Mouse (Mus musculus) macrophage (primary cell): ENCODE results near the gene Ucma. TPM values are rescaled to one million over a fixed set of nuclear protein-coding genes. Genes with fewer than 3 reads are reported as not detected.

ENCODE experiments used
- H3K27ac ChIP-seq: fragments of 350-480 bp; formaldehyde crosslinking; 2 replicates; pipeline ENCODE4 v1.9.0; 2021
- H3K36me3 ChIP-seq: fragments of 350-480 bp; formaldehyde crosslinking; 2 replicates; pipeline ENCODE4 v1.9.0; 2021; ENCODE audit errors: inconsistent target
- H3K4me3 ChIP-seq: fragments of 350-480 bp; formaldehyde crosslinking; 2 replicates; pipeline ENCODE4 v1.9.0; 2021; ENCODE audit errors: inconsistent target
- H3K79me2 ChIP-seq: fragments of 350-480 bp; formaldehyde crosslinking; 2 replicates; pipeline ENCODE4 v1.9.0; 2021; ENCODE audit errors: inconsistent target
- WGBS: methylation state at CpG from one replicate; pipeline ENCODE4 v1.1.7; 2026; ENCODE audit warnings: inconsistent platforms; ENCODE audit not compliant: missing documents; 5-methylcytosine and 5-hydroxymethylcytosine counted together
- polyA plus RNA-seq: library from polyadenylated mRNA; stranded (reverse); fragments of 250-400 nt; gene quantifications from 3 replicates; pipeline ENCODE4 v1.2.4, GENCODE M21; 2018; ENCODE audit warnings: inconsistent platforms

Gene Ucma
- polyA plus RNA-seq, 1 experiment from 2014 or later = not detected

DNA sequence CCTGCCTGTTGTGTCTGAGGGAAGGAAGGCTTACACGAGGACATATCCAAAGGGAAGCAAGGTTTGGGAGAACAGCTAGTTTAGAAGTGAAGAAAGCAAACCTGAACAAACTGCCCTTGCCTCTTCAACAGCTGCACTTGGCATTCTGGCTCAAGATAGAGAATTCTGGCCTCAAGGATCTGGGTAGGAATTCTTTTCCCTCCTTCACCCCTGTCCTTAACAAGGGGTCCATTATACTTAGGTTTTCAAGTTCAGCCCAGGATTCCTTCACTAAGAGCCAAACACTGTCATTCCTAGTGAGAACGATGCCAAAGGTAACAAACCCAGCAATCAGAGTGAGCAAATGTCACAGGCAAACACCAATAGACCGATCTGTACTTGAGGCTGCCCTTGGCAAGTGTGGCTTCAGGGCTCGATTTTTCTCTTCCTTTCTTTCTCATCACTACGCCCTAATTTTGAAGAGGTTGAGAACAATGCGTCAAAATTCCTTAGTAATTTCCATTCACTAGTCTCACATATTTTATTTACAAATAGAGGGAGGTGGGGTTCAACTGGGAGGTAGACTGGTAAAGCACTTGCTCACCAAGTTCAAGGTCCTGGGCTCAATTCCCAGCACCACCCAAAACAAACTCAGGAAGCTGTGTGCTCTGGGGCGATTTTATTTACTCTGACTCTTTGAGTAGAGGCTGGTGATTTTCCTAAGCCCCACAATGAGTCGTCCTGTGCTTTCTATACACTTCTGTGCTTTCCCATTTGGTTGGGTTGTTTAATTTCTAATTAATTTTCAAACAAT is 11.7 kb downstream of the Ucma start:
- WGBS = 92% methylated on average over 8 of the region's 8 CpGs
- Histone ChIP-seq H3K79me2 (no peaks in the 10 kb centered on the region), H3K27ac (no peak overlapping the region), H3K36me3 (peaks cover 2% of the 10 kb centered on the region; the same call in 1 of the 2 replicates), H3K4me3 (no peak overlapping the region)

DNA sequence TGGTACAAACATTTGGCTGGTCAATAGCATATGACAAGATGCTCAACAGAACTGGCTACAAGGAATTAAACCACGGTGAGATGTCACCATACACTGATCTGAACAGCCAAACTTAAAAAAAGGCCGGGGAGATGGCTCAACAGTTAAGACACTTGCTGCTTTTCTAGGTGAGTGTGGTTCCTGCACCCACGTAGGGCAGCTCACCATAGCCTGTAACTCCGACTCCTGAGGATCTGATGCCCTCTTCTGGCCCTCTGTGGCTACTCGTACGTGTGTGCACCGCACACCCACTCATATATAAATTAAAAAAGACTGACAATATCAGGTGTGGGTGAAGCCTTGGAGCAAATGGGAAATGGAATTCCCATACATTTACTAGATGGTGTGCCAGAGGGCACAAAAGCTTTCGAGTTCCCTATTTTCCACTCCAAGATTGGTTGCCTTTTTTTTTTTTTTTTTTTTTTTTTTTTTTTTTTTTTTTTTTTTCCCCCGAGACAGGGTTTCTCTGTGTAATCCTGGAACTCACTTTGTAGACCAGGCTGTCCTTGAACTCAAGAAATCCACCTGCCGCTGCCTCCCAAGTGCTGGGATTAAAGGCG is 13.0 kb downstream of the Ucma start:
- Histone ChIP-seq H3K4me3 (no peak overlapping the region), H3K27ac (no peak overlapping the region), H3K36me3 (peaks cover 3% of the 10 kb centered on the region; the same call in 1 of the 2 replicates), H3K79me2 (no peaks in the 10 kb centered on the region)
- WGBS = 84% methylated on average over 11 of the region's 11 CpGs

DNA sequence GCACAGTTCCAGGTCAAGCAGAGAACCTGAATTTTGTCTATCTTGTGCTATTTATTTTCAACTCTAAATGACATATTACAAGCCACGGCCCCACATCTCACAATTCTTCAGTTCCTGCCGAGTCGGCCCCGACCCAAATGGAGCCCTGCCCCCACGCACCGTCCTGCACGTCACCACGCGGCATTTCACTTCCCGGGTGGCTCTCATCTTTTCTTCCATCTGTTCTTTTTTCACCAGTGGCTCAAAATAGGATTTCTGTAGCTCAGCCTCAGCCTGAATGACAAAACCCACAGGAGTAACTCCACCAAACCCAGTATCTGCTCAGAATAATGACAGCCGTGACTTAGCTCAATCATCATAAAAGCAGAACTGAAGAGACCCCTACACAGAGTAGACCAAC is 17.7 kb downstream of the Ucma start:
- H3K79me2 ChIP-seq = no peaks in the 10 kb centered on the region
- H3K4me3 ChIP-seq = no peak overlapping the region
- H3K27ac ChIP-seq = no peak overlapping the region
- H3K36me3 ChIP-seq = peaks cover 14% of the 10 kb centered on the region; the same call in 1 of the 2 replicates
- 96% methylated on average over 11 of the region's 11 CpGs for WGBS

DNA sequence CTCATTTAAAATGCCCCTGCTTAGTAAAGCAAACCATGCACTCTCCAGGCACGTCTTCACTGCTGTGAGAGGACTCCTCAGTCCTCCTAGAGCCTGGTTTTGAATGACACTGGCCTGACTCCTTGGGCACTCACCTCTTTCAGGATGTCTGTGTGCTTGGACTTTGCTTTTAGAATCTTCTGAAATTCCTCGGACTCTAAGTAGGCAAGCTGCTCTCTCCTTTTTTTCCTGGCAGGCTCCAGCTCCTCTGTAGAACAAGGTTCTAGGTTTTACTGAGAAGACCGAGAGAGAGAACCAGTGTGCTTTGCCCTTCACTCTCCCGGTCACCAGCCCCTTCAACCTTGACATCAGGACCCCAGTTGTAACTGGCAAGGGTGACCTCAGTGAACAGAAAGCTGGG is 18.5 kb downstream of the Ucma start:
- Histone ChIP-seq H3K36me3 (peaks cover 14% of the 10 kb centered on the region; the same call in 1 of the 2 replicates), H3K79me2 (no peaks in the 10 kb centered on the region)
- WGBS = 96% methylated on average over 4 of the region's 4 CpGs

DNA sequence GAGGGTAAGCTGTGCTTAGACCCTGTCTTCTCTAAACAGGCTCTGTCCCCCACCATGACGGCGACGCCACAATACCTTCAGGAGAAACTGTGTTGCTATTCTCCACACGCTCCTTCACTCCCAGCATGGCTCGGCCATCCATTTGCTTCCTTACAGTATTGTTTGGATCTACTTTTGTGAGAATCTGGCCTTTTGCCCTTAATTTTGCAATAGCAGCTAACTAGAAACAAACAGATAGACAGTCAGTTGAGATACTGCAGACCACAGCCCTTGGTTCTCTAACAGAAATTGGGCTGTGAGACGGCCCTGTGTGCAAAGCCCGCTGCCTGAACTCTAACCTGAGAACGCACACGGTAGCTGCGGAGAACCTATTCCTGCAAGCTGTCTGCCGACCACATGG is 19.7 kb downstream of the Ucma start:
- Histone ChIP-seq H3K4me3 (no peak overlapping the region), H3K36me3 (peaks cover 20% of the 10 kb centered on the region; the same call in 1 of the 2 replicates), H3K79me2 (no peaks in the 10 kb centered on the region), H3K27ac (no peak overlapping the region)
- 95% methylated on average over 11 of the region's 11 CpGs for WGBS

More for the DNA sequence above, 18.5 kb downstream of the Ucma start:
- Histone ChIP-seq H3K27ac (no peak overlapping the region), H3K4me3 (no peak overlapping the region)

DNA sequence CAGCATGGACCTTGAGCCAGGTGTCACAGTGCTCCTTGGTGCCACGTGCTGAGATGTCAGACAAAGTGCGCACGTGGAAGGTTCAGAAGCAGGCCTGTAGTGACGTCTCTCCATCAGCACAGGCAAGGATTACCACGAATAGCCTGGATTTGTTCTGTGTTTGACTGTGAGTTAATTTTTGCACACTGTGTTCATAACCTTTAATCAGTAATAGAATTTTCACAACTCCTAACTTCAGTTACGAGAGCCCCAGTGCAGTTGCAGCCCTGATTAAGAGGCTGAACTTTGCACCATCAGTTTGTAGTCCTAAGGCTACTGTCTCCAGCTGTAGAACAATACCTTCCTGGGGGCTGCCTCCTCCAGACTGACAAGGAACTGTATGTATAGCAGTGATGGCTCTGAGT is 20.5 kb downstream of the Ucma start:
- 95% methylated on average over 6 of the region's 6 CpGs for WGBS
- peaks cover 25% of the 10 kb centered on the region; the same call in 1 of the 2 replicates for H3K36me3 ChIP-seq
- H3K27ac ChIP-seq = no peak overlapping the region

DNA sequence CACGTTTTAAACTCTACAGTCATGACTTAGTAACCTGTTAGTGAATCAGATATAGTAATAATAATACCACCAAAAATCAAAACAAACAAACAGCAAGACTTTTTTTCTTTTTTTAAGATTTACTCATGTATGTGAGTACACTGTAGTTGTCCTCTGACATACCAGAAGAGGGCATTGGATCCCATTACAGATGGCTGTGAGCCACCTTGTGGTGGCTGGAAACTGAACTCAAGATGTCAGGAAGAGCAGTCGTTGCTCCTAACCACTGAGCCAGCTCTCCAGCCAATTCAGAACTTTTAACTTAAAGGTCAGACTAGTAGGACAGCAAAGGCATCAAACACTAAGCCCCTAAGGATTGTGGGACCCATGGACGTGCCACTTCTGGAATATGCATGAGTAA is 23.0 kb downstream of the Ucma start:
- 70% methylated on average over 3 of the region's 3 CpGs for WGBS
- Histone ChIP-seq H3K36me3 (peaks cover 21% of the 10 kb centered on the region; the same call in 1 of the 2 replicates), H3K27ac (no peak overlapping the region)

More for the DNA sequence above, 20.5 kb downstream of the Ucma start:
- H3K4me3 ChIP-seq = no peak overlapping the region
- H3K79me2 ChIP-seq = no peaks in the 10 kb centered on the region

DNA sequence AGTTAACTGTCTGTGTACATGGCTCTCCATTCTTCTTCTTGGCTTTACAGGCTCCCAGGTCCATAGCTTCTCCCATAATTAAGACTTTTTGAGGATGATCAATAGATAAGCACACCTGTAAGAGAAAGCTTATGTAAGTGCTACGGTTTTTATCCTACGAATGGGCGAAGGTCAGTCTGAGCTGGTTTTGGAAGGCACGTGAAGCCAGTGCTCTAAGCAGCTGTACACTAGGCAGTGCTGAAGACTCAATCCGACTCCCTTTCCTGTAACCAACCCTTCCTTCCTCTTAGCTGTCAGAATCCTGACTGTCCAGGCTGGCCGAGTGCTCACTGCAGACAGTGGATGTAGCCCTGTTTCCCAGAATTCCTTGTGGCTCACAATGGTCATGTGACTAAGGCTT is 25.3 kb downstream of the Ucma start:
- WGBS = 93% methylated on average over 6 of the region's 6 CpGs
- H3K36me3 ChIP-seq = peaks cover 24% of the 10 kb centered on the region; the same call in 1 of the 2 replicates
- no peak overlapping the region for H3K4me3 ChIP-seq
- H3K79me2 ChIP-seq = no peaks in the 10 kb centered on the region
- no peak overlapping the region for H3K27ac ChIP-seq

More for the DNA sequence above, 23.0 kb downstream of the Ucma start:
- Histone ChIP-seq H3K4me3 (no peak overlapping the region), H3K79me2 (no peaks in the 10 kb centered on the region)

DNA sequence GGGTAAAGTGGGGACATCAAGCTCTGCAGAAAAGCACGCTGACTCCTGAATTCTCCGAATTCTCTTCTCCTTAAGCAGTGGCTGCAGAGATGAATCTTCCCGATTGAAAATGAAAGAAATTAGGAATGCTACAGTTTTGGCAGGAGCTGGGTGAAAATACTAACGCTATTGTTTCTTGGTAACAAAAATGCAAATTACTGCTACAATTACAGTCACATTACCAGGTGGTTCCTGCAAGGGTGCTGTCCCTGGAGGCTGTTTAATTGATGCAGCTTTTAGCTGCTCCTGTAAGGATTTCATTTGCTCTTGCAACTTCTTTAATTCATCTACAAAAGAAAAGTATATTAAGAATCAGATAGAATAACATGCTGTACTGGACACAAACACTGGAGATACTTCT is 31.2 kb downstream of the Ucma start:
- Histone ChIP-seq H3K27ac (no peak overlapping the region), H3K4me3 (no peak overlapping the region), H3K36me3 (peaks cover 21% of the 10 kb centered on the region; the same call in 1 of the 2 replicates), H3K79me2 (peaks cover 14% of the 10 kb centered on the region)
- 94% methylated on average over 4 of the region's 4 CpGs for WGBS

DNA sequence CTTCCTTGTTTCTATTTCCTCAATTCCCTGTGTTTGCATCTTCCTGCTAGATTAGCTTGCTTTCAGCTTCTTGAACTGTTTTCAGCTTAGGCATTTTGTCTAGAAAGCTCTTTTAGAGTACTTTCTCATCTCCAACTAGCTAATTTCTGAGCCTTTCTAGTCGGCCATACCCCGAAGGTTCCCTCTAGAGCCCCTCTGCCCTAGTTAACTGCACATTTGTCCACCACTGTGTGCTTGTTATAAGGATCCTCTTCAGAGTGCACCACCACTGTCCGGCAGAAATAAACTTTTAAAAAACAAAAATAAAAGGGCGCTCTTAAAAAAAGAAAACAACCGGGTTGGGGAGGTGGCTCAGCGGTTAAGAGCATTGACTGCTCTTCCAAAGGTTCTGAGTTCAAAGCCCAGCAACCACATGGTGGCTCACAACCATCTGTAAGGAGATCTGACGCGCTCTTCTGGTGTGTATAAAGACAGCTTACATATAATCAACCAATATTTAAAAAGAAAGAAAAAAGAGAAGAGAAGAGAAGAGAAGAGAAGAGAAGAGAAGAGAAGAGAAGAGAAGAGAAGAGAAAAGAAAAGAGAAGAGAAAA is 36.1 kb downstream of the Ucma start:
- Histone ChIP-seq H3K27ac (peak overlapping the region; percentile 72), H3K36me3 (0 out of 2 replicates have a peak, but pooled peaks cover 8% of the 10 kb centered on the region), H3K4me3 (peak overlapping the region; percentile 64), H3K79me2 (peaks cover 14% of the 10 kb centered on the region)
- 10% methylated on average over 8 of the region's 8 CpGs for WGBS

DNA sequence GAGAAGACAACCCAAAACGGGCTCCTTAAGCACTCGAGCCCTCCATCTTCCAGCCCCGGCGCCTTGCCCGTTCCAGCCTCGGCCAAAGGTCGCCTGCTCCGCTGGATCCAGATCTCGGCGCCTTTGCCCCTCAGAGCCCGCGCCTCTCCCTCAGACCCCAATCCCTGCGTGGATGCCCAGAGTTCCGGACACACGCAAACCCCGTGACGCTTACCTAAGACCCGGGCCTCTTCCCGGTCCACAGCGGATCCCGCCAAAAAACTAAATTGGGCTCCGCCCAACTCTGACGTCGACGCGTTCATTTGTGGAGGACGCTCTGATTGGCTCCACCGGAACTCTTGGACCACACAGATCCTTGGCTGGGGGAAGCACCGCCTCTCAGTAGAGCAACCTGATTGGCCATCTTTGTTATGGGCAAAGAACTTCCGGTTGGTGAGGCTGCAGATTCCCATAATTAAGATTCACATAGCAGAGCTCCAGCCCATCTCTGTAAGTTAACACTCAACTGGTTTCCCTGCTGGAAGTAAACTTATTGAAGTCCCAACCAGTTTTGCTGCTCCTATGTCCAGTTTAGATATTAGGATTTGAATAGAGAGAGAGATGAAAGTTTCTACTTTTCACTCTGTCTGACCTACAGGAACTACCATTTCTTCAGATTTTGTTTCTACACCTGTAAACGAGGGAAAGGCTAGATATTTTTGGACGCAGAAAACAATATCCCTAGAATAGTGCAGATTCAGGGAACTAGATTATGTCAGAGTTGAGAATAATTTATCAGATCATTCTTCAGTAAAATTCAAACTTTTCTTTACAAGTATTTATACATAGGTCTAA is 36.8 kb downstream of the Ucma start, which contains the start of gene Mcm10:
Gene Mcm10, minus strand, starts transcription at position 301 of the 834 bp plus-strand sequence.
- Histone ChIP-seq H3K27ac (peak within 1 kb of the TSS; percentile 72), H3K36me3 (0 out of 2 replicates have a peak, but pooled peaks cover under 1% of the 10 kb centered on the region), H3K79me2 (peaks cover 14% of the 10 kb centered on the region), H3K4me3 (peak within 1 kb of the TSS; percentile 64)
- 2% methylated on average over 32 of the region's 32 CpGs for WGBS

DNA sequence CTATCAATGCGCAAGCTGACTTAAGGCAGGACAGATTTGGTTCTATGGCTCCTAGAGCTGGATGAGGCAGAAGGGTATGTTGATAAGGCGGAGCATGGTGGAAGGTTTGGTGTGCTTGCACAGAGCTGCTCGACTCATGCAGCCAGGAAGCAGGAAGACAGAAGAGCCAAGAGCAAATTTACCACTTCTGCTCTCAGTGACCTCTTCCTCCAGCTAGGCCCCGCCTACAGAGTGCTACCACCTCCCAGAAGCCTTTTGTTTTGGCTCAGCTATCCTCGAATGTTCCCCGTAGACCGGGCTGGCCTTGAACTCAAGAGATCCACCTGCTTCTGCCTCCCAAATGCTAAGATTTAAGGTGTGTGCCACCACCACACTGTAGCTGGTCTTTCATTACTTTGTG is 38.7 kb downstream of the Ucma start:
- Histone ChIP-seq H3K4me3 (no peak overlapping the region), H3K79me2 (peaks cover 14% of the 10 kb centered on the region), H3K27ac (no peak overlapping the region), H3K36me3 (no peaks in the 10 kb centered on the region)
- WGBS = 55% methylated on average over 7 of the region's 7 CpGs

DNA sequence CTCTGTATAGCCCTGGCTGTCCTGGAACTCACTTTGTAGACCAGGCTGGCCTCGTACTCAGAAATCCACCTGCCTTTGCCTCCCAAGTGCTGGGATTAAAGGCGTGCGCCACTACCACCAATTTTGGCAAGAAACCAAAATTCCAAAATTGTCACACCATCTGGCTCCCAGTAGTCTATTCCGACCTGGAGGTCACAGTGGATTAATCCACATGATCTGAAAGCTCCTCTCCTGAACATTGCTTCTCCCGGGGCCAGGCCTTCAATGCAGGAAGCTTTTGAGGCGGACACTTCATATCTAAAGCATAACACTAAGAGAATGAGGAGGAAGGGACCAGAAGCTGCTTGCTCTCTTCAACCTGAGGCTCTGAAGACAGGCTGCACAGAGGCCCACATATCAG is 39.6 kb downstream of the Ucma start:
- 93% methylated on average over 6 of the region's 6 CpGs for WGBS

DNA sequence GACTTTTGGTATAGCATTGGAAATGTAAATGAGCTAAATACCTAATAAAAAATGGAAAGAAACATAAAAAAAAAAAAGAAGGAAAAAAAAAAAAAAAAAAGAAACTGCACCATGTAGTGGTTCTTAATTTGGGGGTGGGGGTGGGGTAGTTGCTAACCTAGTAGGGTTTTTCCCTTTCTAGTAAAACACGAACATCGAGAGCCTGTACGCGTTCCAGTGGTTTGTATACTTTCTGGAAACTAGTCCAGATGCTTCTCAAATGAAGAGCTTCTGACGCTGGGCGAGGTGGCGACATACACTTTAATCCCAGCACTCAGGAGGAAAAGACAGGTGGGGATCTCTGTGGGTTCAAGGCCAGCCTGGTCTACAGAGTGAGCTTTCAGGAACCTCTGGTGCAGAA is 41.0 kb downstream of the Ucma start:
- peaks cover 15% of the 10 kb centered on the region; the same call in 1 of the 2 replicates for H3K36me3 ChIP-seq
- no peak overlapping the region for H3K4me3 ChIP-seq
- H3K79me2 ChIP-seq = no peaks in the 10 kb centered on the region
- WGBS = 90% methylated on average over 7 of the region's 7 CpGs
- no peak overlapping the region for H3K27ac ChIP-seq

More for the DNA sequence above, 39.6 kb downstream of the Ucma start:
- Histone ChIP-seq H3K4me3 (no peak overlapping the region), H3K27ac (no peak overlapping the region), H3K36me3 (peaks cover 3% of the 10 kb centered on the region; the same call in 1 of the 2 replicates), H3K79me2 (peaks cover 10% of the 10 kb centered on the region)
